Mouse (Mus musculus) cerebellum, postnatal 4 days (tissue): ENCODE measurements at regions not wholly inside any gene's neighbourhood (a gene's known extent, or its start where the extent isn't known, plus 50 kb on each side); places are given as distances from the start of the nearest gene placed in this dataset.

Experiments used
- DNase-seq, 2 experiments: peaks; one replicate each; pipeline ENCODE4 v3.0.0; 2022; ENCODE audit warnings: low spot score in 2 of 2, mixed read lengths in 1 of 2

GRCm38 (mm10) chr14:83088713-83089112, 1354.7 kb upstream of the Pcdh17 start:
- peak in 1 of 2 experiments; percentile 1 for DNase-seq
